Mouse (Mus musculus): ENCODE measurements around the gene Slc10a7. TPM values are rescaled to one million over a fixed set of nuclear protein-coding genes. Genes with fewer than 3 reads are reported as not detected.
"Not testable (repeated sequence)": the region's sequence is repeated elsewhere in the genome, so short reads cannot be mapped to it uniquely, and the experiment has no call there.

Slc10a7 gene
- polyA plus RNA-seq (2015; fragmentation: Nextera tagmentation; extraction: Ambion mirVana) = 15.5 and 16.0 TPM in 2 replicates

DNA sequence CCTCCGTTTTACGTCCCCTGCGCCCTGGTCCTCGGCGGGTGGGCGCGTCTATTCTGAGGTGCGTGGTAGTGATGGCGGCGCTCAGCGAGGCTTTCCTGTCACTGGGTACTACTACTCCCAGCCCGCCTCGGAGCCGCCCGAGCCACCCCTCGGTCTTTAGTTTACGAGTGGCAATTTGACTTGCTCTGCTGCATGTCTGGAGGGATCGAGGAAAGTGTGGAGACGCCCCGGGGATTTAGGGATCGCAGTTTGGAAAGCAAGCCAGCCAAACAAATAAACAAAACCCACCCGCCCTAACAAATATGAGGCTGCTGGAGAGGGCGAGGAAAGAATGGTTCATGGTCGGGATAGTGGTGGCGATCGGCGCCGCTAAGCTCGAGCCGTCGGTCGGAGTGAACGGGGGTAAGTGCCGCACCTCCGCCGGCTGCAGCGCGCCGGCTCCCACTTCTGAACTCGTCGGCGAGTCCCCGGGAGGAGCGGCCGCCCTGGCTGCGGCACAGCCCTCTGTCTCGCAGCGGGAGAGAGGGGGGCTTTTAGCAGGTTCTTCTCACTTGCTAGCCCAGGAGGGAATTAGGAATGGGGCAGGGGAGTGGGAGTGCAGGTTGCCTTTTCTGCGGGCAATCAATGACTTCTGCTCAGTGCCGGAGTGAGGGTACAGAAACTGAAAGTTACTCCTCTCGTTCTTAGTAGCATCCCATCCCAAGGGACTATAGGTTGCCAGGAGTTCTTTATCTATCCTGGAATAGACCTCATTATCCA is at the start of gene Slc10a7:
TSS of gene Slc10a7 (plus strand) at position 74 of the 759 bp plus-strand sequence.
- under 1% methylated on average over 51 of the region's 51 CpGs for WGBS
- H3K27ac ChIP-seq (ENCODE audit: low read length) = peak within 1 kb of the TSS; percentile 95
- H3K36me3 ChIP-seq (ENCODE audit: control insufficient read depth, insufficient read depth, low read length) = 0 out of 2 replicates have a peak, but pooled peaks cover 10% of the 10 kb centered on the region
- H3K4me2 ChIP-seq (ENCODE audit: low read depth, low read length) = peak within 1 kb of the TSS; percentile 76
- no peaks in the 10 kb centered on the region for H3K27me3 ChIP-seq (replicated peaks; ENCODE audit: control insufficient read depth, insufficient read depth, low read length)
- peak within 1 kb of the TSS; percentile 94 for H3K4me3 ChIP-seq (ENCODE audit: low read length)
- H3K9ac ChIP-seq (ENCODE audit: low read depth, low read length) = peak within 1 kb of the TSS; percentile 99
- peak; percentile 96 for ATAC-seq
- no peaks in the 10 kb centered on the region for H3K9me3 ChIP-seq (ENCODE audit: control insufficient read depth, low read length)
- H3K4me1 ChIP-seq (ENCODE audit: control insufficient read depth, insufficient read depth, low read length) = no peaks in the 10 kb centered on the region

DNA sequence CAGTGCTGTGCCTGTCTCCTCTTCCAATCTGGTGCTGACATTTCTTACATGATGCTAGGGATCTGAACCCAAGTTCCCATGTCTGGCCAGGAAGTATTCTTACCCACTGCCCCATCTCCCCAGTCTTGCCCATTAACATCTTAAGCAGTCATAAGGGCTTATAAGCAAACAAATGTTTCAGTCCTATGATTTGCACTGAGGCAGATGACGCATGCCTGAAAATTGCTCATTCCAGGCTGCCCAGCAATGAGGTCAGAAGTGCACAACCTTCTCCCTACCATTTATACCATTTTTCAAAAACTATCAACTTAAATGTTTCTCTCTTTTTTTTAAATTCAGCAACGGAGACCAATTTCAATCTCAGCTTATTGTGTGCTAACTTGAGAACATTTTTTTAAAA is 45.2 kb upstream of the Slc10a7 start:
- no peaks in the 10 kb centered on the region for H3K9me3 ChIP-seq (ENCODE audit: control insufficient read depth, low read length)
- no peaks in the 10 kb centered on the region for H3K27me3 ChIP-seq (replicated peaks; ENCODE audit: control insufficient read depth, insufficient read depth, low read length)
- H3K4me2 ChIP-seq (ENCODE audit: low read depth, low read length) = no peak overlapping the region
- no peak overlapping the region for H3K9ac ChIP-seq (ENCODE audit: low read depth, low read length)
- ATAC-seq = no peak
- H3K36me3 ChIP-seq (ENCODE audit: control insufficient read depth, insufficient read depth, low read length) = no peaks in the 10 kb centered on the region
- no peaks in the 10 kb centered on the region for H3K4me1 ChIP-seq (ENCODE audit: control insufficient read depth, insufficient read depth, low read length)
- H3K27ac ChIP-seq (ENCODE audit: low read length) = no peak overlapping the region
- WGBS = 76% methylated on average over 2 of the region's 2 CpGs
- H3K4me3 ChIP-seq (ENCODE audit: low read length) = no peak overlapping the region

DNA sequence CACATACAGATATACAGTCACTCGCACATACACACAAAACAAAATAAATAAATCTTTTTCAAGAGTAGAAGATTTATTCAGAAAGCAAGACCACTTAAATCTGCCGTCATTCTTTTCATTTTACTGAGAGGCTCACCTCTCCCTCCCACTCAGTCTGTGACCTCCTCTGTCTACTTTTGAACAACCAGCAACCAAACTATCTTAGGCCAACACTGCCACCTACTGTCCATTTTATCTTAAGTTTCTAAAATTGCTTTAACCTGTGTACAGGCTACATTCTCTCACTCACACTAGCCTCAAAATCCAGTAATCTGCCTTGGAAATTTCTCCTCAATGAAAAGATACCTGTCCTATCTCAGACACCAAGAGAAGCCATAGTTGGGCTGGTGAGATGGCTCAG is 41.3 kb upstream of the Slc10a7 start:
- H3K27me3 ChIP-seq (replicated peaks; ENCODE audit: control insufficient read depth, insufficient read depth, low read length) = no peaks in the 10 kb centered on the region
- no peaks in the 10 kb centered on the region for H3K4me1 ChIP-seq (ENCODE audit: control insufficient read depth, insufficient read depth, low read length)
- H3K9ac ChIP-seq (ENCODE audit: low read depth, low read length) = no peak overlapping the region
- 91% methylated on average over 2 of the region's 2 CpGs for WGBS
- no peak for ATAC-seq
- H3K4me3 ChIP-seq (ENCODE audit: low read length) = no peak overlapping the region
- no peak overlapping the region for H3K4me2 ChIP-seq (ENCODE audit: low read depth, low read length)
- H3K27ac ChIP-seq (ENCODE audit: low read length) = no peak overlapping the region
- no peaks in the 10 kb centered on the region for H3K36me3 ChIP-seq (ENCODE audit: control insufficient read depth, insufficient read depth, low read length)
- no peaks in the 10 kb centered on the region for H3K9me3 ChIP-seq (ENCODE audit: control insufficient read depth, low read length)

DNA sequence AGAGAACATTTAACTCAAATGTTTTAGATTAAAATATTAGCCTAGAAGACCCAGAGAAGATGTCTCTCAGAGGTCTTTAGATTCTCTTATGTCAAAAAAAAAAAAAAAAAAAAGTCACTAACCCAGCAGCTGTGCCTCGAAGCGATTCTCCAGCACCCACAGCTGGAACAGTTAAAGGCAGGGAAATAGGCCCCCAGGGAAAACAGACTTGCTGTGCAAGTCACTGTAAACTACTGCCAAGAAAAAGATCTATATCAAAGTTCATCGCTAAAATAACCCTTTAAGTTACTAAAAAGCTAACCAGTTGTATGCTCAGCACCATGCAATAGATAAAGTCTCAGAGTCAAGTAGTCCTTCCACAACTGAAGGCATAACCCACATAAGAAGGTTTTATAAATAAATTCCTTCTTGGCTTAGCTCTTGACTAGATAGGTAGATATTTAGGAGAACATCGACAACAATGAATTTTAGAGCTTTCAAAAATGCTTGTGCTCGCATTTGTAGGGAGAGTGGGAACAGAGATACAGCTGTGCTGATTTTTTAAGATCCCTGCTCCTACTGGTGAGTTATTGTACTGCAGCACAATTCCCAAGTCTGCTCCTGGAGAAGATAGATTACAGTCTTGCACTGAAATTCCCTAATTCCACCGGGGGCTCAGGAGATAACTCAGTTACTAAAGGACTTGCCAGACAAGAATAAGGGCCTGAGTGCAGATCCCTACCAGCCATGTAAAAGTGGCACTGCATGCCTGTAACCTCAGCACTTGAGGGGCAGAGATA is 31.9 kb upstream of the Slc10a7 start:
- no peaks in the 10 kb centered on the region for H3K27me3 ChIP-seq (replicated peaks; ENCODE audit: control insufficient read depth, insufficient read depth, low read length)
- H3K36me3 ChIP-seq (ENCODE audit: control insufficient read depth, insufficient read depth, low read length) = no peaks in the 10 kb centered on the region
- no peak for ATAC-seq
- no peak overlapping the region for H3K9ac ChIP-seq (ENCODE audit: low read depth, low read length)
- no peak overlapping the region for H3K4me3 ChIP-seq (ENCODE audit: low read length)
- H3K4me2 ChIP-seq (ENCODE audit: low read depth, low read length) = no peak overlapping the region
- 39% methylated on average over 6 of the region's 6 CpGs for WGBS
- no peaks in the 10 kb centered on the region for H3K9me3 ChIP-seq (ENCODE audit: control insufficient read depth, low read length)
- no peaks in the 10 kb centered on the region for H3K4me1 ChIP-seq (ENCODE audit: control insufficient read depth, insufficient read depth, low read length)
- H3K27ac ChIP-seq (ENCODE audit: low read length) = no peak overlapping the region

DNA sequence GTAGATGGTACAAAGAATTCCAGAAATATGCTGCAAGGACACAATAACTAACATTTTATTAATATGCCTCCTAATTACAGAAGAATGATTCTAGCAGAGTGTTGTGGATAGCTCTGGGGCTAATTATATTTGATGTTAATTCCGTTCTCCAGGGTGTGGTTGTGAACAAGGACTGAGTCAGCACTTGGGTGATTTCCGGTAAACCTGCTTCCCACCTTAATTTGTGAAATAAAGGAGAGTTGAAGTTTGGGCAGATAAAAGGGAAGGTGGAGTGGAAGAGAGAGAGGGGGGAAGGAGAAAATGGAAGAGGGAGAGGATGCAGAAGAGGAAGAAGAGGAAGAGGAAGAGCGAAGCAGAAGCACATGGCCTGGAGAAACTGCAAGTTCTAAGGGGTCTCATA is 19.4 kb upstream of the Slc10a7 start:
- H3K9me3 ChIP-seq (ENCODE audit: control insufficient read depth, low read length) = no peaks in the 10 kb centered on the region
- H3K4me1 ChIP-seq (ENCODE audit: control insufficient read depth, insufficient read depth, low read length) = no peaks in the 10 kb centered on the region
- no peaks in the 10 kb centered on the region for H3K27me3 ChIP-seq (replicated peaks; ENCODE audit: control insufficient read depth, insufficient read depth, low read length)
- WGBS = 84% methylated on average over 3 of the region's 3 CpGs
- no peak overlapping the region for H3K4me2 ChIP-seq (ENCODE audit: low read depth, low read length)
- no peak for ATAC-seq
- no peak overlapping the region for H3K4me3 ChIP-seq (ENCODE audit: low read length)
- no peaks in the 10 kb centered on the region for H3K36me3 ChIP-seq (ENCODE audit: control insufficient read depth, insufficient read depth, low read length)
- H3K27ac ChIP-seq (ENCODE audit: low read length) = no peak overlapping the region
- H3K9ac ChIP-seq (ENCODE audit: low read depth, low read length) = no peak overlapping the region

DNA sequence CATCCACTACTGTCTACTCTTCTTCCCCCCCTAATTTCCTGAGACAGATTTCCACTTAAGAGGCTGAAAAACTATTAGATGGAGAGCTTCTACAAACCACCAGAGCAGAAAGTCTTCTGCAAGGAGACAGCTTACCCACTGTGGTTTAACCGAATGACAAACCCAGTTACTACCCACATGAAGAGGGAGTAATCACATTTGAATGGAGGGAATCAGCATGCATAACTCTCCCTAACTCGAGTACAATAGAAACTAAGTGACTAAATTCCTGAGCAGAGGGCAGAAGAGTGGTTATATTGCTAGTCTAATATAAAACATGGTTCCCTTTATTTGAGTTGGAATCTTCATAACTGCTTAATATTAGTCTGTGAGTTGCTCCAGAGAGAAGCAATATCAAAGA is 16.1 kb upstream of the Slc10a7 start:
- no peak overlapping the region for H3K4me2 ChIP-seq (ENCODE audit: low read depth, low read length)
- no peak overlapping the region for H3K9ac ChIP-seq (ENCODE audit: low read depth, low read length)
- no peak overlapping the region for H3K27ac ChIP-seq (ENCODE audit: low read length)
- no peaks in the 10 kb centered on the region for H3K9me3 ChIP-seq (ENCODE audit: control insufficient read depth, low read length)
- no peaks in the 10 kb centered on the region for H3K4me1 ChIP-seq (ENCODE audit: control insufficient read depth, insufficient read depth, low read length)
- no peak overlapping the region for H3K4me3 ChIP-seq (ENCODE audit: low read length)
- no peaks in the 10 kb centered on the region for H3K27me3 ChIP-seq (replicated peaks; ENCODE audit: control insufficient read depth, insufficient read depth, low read length)
- WGBS = 43% methylated on average over 2 of the region's 2 CpGs
- ATAC-seq = no peak
- no peaks in the 10 kb centered on the region for H3K36me3 ChIP-seq (ENCODE audit: control insufficient read depth, insufficient read depth, low read length)

DNA sequence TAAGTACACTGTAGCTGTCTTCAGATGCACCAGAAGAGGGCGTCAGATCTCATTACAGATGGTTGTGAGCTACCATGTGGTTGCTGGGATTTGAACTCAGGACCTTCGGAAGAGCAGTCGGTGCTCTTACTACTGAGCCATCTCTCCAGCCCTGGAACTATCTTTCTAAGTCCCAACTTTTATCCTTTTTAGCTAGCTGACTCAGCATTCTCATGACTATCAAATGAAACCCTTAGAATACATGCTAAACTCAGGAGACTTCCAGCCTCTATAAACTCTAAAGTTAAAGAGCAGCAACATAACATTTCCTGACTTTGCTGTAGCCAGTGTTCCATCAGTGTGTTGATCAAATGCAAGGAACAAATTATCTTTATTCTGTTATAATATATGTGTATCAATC is 12.9 kb upstream of the Slc10a7 start:
- not testable (repeated sequence) for H3K27ac ChIP-seq (ENCODE audit: low read length); H3K4me2 ChIP-seq (ENCODE audit: low read depth, low read length); H3K9me3 ChIP-seq (ENCODE audit: control insufficient read depth, low read length); ATAC-seq; H3K9ac ChIP-seq (ENCODE audit: low read depth, low read length); H3K4me1 ChIP-seq (ENCODE audit: control insufficient read depth, insufficient read depth, low read length); H3K4me3 ChIP-seq (ENCODE audit: low read length); H3K27me3 ChIP-seq (replicated peaks; ENCODE audit: control insufficient read depth, insufficient read depth, low read length); H3K36me3 ChIP-seq (ENCODE audit: control insufficient read depth, insufficient read depth, low read length)
- 92% methylated on average over 3 of the region's 3 CpGs for WGBS

DNA sequence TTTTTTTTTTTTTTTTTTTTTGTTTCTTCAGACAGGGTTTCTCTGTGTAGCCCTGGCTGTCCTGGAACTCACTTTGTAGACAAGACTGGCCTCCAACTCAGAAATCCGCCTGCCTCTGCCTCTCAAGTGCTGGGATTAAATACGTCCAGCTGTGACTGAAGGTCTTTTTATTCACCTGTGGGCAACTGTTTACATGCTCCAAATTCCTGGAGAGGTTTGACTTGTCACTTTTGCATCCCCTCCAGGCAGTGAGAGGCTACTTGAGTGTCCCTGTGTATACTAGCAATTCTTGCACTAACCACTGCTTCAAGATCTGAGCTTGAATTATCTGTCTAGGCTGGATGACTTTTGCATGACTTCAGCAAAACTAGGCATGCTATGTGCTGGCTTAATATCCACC is 6.4 kb upstream of the Slc10a7 start:
- WGBS = 80% methylated on average over 2 of the region's 2 CpGs
- ATAC-seq = no peak

DNA sequence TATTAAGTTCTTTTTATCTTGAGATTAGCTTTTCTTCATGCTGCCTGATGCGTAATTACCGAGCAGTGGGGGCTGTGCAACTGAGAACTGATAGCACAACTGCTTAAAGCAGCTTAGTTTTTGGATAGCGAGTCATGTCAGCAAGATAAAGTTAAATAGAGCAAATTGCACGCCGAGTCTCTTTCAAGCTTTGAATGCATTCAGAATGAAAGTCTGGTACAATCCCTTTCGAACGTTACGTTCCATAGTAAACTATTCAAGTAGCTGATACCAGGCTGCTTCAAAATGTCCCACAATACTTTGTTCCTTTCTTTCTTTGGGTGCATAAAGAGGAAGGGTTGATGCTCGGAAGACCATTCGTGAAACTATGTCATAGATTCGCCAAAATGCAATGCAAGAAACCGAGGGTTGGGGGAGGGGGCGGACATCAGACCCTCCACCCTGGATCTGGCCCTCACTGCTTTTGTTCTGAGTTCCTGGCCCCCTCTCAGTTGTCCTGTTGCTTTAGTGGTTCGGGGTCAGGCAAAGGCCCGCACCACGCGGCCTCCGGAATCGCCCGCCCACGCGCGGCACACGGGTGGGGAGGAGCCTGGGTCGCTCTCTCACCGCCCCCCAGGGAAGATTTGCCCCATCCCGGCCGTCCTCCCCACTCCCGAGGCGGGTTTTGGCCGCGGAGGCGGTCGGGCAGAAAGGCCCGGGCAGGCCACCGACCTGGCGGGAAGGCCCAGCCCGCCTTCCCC is 997 bp upstream of the Slc10a7 start:
- peak; percentile 32 for ATAC-seq
- H3K9me3 ChIP-seq (ENCODE audit: control insufficient read depth, low read length) = no peaks in the 10 kb centered on the region
- peak overlapping the region; percentile 94 for H3K4me3 ChIP-seq (ENCODE audit: low read length)
- H3K9ac ChIP-seq (ENCODE audit: low read depth, low read length) = peak overlapping the region; percentile 99
- H3K4me2 ChIP-seq (ENCODE audit: low read depth, low read length) = peak overlapping the region; percentile 67
- no peaks in the 10 kb centered on the region for H3K4me1 ChIP-seq (ENCODE audit: control insufficient read depth, insufficient read depth, low read length)
- H3K27ac ChIP-seq (ENCODE audit: low read length) = peak overlapping the region; percentile 95
- WGBS = under 1% methylated on average over 38 of the region's 38 CpGs
- H3K36me3 ChIP-seq (ENCODE audit: control insufficient read depth, insufficient read depth, low read length) = 0 out of 2 replicates have a peak, but pooled peaks cover 11% of the 10 kb centered on the region
- no peaks in the 10 kb centered on the region for H3K27me3 ChIP-seq (replicated peaks; ENCODE audit: control insufficient read depth, insufficient read depth, low read length)

More for the DNA sequence above, 6.4 kb upstream of the Slc10a7 start:
- Histone ChIP-seq H3K4me2 (ENCODE audit: low read depth, low read length) (no peak overlapping the region), H3K36me3 (ENCODE audit: control insufficient read depth, insufficient read depth, low read length) (0 out of 2 replicates have a peak, but pooled peaks cover 11% of the 10 kb centered on the region), H3K9me3 (ENCODE audit: control insufficient read depth, low read length) (no peaks in the 10 kb centered on the region), H3K4me3 (ENCODE audit: low read length) (no peak overlapping the region), H3K27ac (ENCODE audit: low read length) (no peak overlapping the region), H3K9ac (ENCODE audit: low read depth, low read length) (no peak overlapping the region), H3K4me1 (ENCODE audit: control insufficient read depth, insufficient read depth, low read length) (no peaks in the 10 kb centered on the region), H3K27me3 (replicated peaks; ENCODE audit: control insufficient read depth, insufficient read depth, low read length) (no peaks in the 10 kb centered on the region)

Data from intestine, embryonic 16.5 days (tissue).